Mouse (Mus musculus) heart, adult 2 months (tissue): ENCODE results near the gene Trak1. TPM values are rescaled to one million over a fixed set of nuclear protein-coding genes. Genes with fewer than 3 reads are reported as not detected.
A peak's percentile ranks its signal among the peaks of the same experiment; 100 is the strongest.

Source experiments
- DNase-seq, 2 experiments: peaks; one replicate each; pipeline ENCODE4 v3.0.0; 2021
- H3K27ac ChIP-seq: fragments of 200-600 bp; 2 replicates; pipeline ENCODE4 v1.8.1; 2022
- H3K27me3 ChIP-seq: fragments of 200-500 bp; 2 replicates; pipeline ENCODE4 v1.6.1; 2012; ENCODE audit warnings: mild to moderate bottlenecking, low read length, inconsistent platforms, mixed read lengths; ENCODE audit not compliant: control insufficient read depth, insufficient read depth
- H3K36me3 ChIP-seq: fragments of 200-500 bp; 2 replicates; pipeline ENCODE4 v1.6.1; 2012; ENCODE audit warnings: low read length, inconsistent platforms; ENCODE audit not compliant: control insufficient read depth, insufficient read depth
- H3K4me1 ChIP-seq: fragments of 200-500 bp; 2 replicates; pipeline ENCODE4 v1.6.1; 2011; ENCODE audit warnings: low read length; ENCODE audit not compliant: control insufficient read depth, insufficient read depth
- H3K4me3 ChIP-seq: fragments of 200-600 bp; 2 replicates; pipeline ENCODE4 v1.8.1; 2022
- H3K79me2 ChIP-seq: fragments of 200-500 bp; replicated peaks from 2 replicates; pipeline ENCODE4 v1.6.1; 2012; ENCODE audit warnings: mild to moderate bottlenecking, inconsistent platforms, low read length, moderate library complexity, mixed read lengths; ENCODE audit not compliant: control insufficient read depth, insufficient read depth
- H3K9ac ChIP-seq: fragments of 200-500 bp; 2 replicates; pipeline ENCODE4 v1.6.1; 2012; ENCODE audit warnings: low read depth, mild to moderate bottlenecking, control low read depth, inconsistent platforms, low read length, mixed read lengths
- CTCF ChIP-seq: fragments of 200-600 bp; IDR thresholded peaks from 2 replicates; pipeline ENCODE4 v1.8.1; 2022; ENCODE audit warnings: antibody characterized with exemption, mild to moderate bottlenecking, moderate library complexity
- EP300 ChIP-seq: fragments of 200-500 bp; IDR thresholded peaks from 2 replicates; pipeline ENCODE4 v1.6.1; 2011; ENCODE audit warnings: low read depth, low read length, control low read depth; ENCODE audit not compliant: insufficient read depth
- POLR2A ChIP-seq: fragments of 200-500 bp; IDR thresholded peaks from 2 replicates; pipeline ENCODE4 v1.6.1; 2011; ENCODE audit warnings: mild to moderate bottlenecking, low read depth, low read length, control low read depth; ENCODE audit not compliant: insufficient read depth
- WGBS: fragments of 180-500 bp; shearing (Covaris S2); methylation state at CpG from one replicate; pipeline ENCODE4 v1.1.7; 2018; 5-methylcytosine and 5-hydroxymethylcytosine counted together
- intact Hi-C: fragments of 180-260 bp; cut with DNase I; formaldehyde crosslinking; loops from one replicate; pipeline ENCODE4 v1.15.1; 2025
- polyA plus RNA-seq: library from polyadenylated mRNA; depleted of rRNA; stranded (reverse); fragments of >200 nt; gene quantifications from 2 replicates; pipeline ENCODE4 v1.2.3, GENCODE M21; 2012
- total RNA-seq, 2 experiments: library from RNA; stranded (reverse); gene quantifications; 2 replicates each; pipeline ENCODE4 v1.2.3; 2021

The Trak1 gene
- total and polyA plus RNA-seq, 3 experiments: 170 to 302 (median 276) TPM

GRCm38 (mm10) chr9:121352726-121353125 lies 55.4 kb downstream of the Trak1 start:
- Histone ChIP-seq H3K36me3 (peaks cover 21% of the 10 kb centered on the region), H3K4me3 (no peak overlapping the region), H3K4me1 (peaks cover 57% of the 10 kb centered on the region), H3K79me2 (peaks cover 5% of the 10 kb centered on the region), H3K27me3 (no peaks in the 10 kb centered on the region), H3K27ac (peak overlapping the region; percentile 99), H3K9ac (no peak overlapping the region; the same call in 1 of the 2 replicates)
- WGBS: 65% methylated on average over 9 of the region's 9 CpGs
- DNase-seq: no peak
- intact Hi-C loops: loop anchor here (1.0 kb wide), 1 partner anchor 69 kb away; no protein-coding TSS in a partner anchor
- TF ChIP-seq POLR2A (no peak), EP300 (no peak), CTCF (no peak)

GRCm38 (mm10) chr9:121354792-121355390 lies 57.6 kb downstream of the Trak1 start:
- no peaks in the 10 kb centered on the region for H3K27me3 ChIP-seq
- WGBS: 29% methylated on average over 4 of the region's 4 CpGs
- no peak overlapping the region for H3K4me3 ChIP-seq
- H3K27ac ChIP-seq: peak overlapping the region; percentile 99
- intact Hi-C loops: loop anchor here (1.0 to 2.0 kb wide), 3 partner anchors 16 to 73 kb away; no protein-coding TSS in a partner anchor
- H3K36me3 ChIP-seq: peaks cover 14% of the 10 kb centered on the region
- peaks cover 2% of the 10 kb centered on the region for H3K79me2 ChIP-seq
- H3K9ac ChIP-seq: peak overlapping the region; percentile 69
- peak; percentile 69 to 80 for DNase-seq
- peaks cover 64% of the 10 kb centered on the region for H3K4me1 ChIP-seq
- TF ChIP-seq CTCF (peak; percentile 85), EP300 (peak; percentile 66; the same call in 1 of the 2 replicates), POLR2A (no peak)

DNA sequence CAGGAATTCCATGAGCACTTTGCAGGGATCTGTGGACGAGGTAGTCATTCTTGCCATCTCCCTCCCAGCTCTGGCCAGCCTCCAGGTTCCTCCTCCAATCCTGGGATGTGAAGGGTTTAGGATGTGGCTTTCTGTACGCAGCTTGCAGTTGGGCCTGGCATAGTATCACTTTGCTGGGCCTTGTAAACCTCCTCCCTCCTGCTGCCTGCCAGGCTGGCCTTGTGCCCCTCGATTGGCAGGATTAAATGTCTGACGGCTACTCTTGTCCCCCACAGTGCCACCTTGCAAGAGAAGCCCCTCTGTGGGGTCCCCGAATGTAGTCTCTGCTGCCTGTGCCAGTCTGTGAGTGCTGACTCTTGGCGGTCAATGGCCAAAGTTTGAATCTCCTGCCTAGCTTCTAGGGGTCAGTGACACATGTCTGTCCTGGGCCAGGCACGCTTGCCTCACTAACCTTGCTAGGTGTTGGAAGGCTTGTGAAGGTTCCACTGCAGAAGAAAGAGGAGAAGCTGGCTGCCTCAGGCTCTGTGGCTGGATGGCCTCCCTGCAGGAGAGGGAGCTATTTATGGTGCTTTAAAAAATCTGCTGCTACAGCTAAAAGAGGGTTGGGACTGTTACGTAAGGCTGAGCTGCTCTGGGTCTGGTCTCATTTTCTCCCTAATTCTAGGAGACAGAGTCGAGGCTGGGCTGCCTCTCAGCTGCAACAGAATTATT lies 58.3 kb downstream of the Trak1 start:
- Histone ChIP-seq H3K27me3 (no peaks in the 10 kb centered on the region), H3K9ac (peak overlapping the region; percentile 69), H3K4me1 (peaks cover 63% of the 10 kb centered on the region), H3K27ac (peak overlapping the region; percentile 99), H3K36me3 (peaks cover 11% of the 10 kb centered on the region), H3K4me3 (0 out of 2 replicates have a peak overlapping the region, but pooled peaks have one; percentile 6), H3K79me2 (peaks cover 2% of the 10 kb centered on the region)
- TF ChIP-seq CTCF: peak; percentile 26
- TF ChIP-seq POLR2A: peak; percentile 53
- peak; percentile 74 for TF ChIP-seq EP300
- 35% methylated on average over 9 of the region's 9 CpGs for WGBS
- peak; percentile 61 to 73 for DNase-seq
- intact Hi-C loops: loop anchor here (1.0 to 2.0 kb wide), 3 partner anchors 15 to 73 kb away; no protein-coding TSS in a partner anchor

DNA sequence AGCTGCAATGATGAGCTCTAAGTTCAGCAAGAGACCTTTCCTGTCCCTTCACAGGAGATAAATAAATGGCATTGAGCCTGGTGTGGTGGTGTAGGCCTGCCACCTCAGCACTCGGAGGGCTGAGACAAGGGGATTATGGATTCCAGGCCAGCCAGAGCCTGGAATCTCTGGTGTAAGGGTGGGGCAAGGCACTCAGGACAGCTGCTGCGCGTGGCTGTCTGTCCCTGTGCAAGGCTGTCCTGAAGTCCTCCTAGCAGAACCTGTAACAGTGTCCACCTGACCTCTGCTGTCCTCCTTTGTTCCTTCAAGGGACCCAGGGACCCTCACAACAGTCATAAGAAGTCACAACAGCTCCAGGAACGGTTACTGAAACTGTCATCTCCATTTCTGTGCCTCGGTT lies 59.8 kb downstream of the Trak1 start:
- H3K79me2 ChIP-seq: peaks cover 2% of the 10 kb centered on the region
- peaks cover 2% of the 10 kb centered on the region for H3K36me3 ChIP-seq
- DNase-seq: no peak
- H3K4me3 ChIP-seq: no peak overlapping the region
- WGBS: 44% methylated on average over 5 of the region's 5 CpGs
- 0 out of 2 replicates have a peak overlapping the region, but pooled peaks have one; percentile 9 for H3K9ac ChIP-seq
- no peaks in the 10 kb centered on the region for H3K27me3 ChIP-seq
- intact Hi-C loops: no loop called here
- no peak for TF ChIP-seq EP300
- no peak for TF ChIP-seq CTCF
- no peak for TF ChIP-seq POLR2A
- H3K27ac ChIP-seq: peak overlapping the region; percentile 99
- peaks cover 59% of the 10 kb centered on the region for H3K4me1 ChIP-seq

- H3K27ac ChIP-seq: peak overlapping the region; percentile 99
- H3K4me1 ChIP-seq: peaks cover 55% of the 10 kb centered on the region
- TF ChIP-seq POLR2A (no peak), EP300 (peak; percentile 85)
- 0 out of 2 replicates have a peak overlapping the region, but pooled peaks have one; percentile 9 for H3K9ac ChIP-seq
- H3K36me3 ChIP-seq: peaks cover 2% of the 10 kb centered on the region
- no peaks in the 10 kb centered on the region for H3K27me3 ChIP-seq
- 48% methylated on average over 16 of the region's 16 CpGs for WGBS
- H3K79me2 ChIP-seq: peaks cover 2% of the 10 kb centered on the region
- DNase-seq: peak in 1 of 2 experiments; percentile 58
- no peak overlapping the region for H3K4me3 ChIP-seq
- intact Hi-C loops: no loop called here
Measured at GRCm38 (mm10) chr9:121357582-121358275, 60.4 kb downstream of the Trak1 start.
